Mouse (Mus musculus): Measurements from ENCODE around the gene Erv3. TPM values are rescaled to one million over a fixed set of nuclear protein-coding genes. Genes with fewer than 3 reads are reported as not detected.

Gene Erv3
- polyA plus RNA-seq, 1 experiment = not detected

DNA sequence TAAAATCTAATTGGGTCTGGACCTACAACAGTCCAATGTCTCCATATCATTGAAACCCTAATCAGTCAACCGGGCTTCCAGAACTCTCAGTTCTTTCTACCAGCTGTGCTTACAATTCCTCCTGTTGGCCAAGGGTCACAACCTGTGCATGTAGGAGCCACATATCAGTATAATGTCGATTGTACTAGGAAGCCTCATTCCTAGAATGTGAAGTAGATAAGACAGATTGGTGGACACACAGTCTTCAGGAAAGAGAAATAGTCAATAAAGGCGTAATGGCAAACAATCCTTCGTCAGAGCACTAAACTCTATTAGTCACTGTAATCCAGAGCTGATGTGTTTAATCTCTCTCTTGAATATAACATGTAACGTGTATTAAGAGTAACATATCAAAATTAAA is 9.4 kb upstream of the Erv3 start:
- TF ChIP-seq CTCF (IDR thresholded peaks at IDR 0.05; ENCODE audit: borderline replicate concordance, insufficient read depth, low read length) = no peak
- TF ChIP-seq POLR2A (IDR thresholded peaks at IDR 0.05; ENCODE audit: low read depth, low read length) = no peak
- no peak overlapping the region for H3K4me3 ChIP-seq (ENCODE audit: insufficient read depth, low read length)
- no peak overlapping the region for H3K27ac ChIP-seq (ENCODE audit: insufficient read depth, low read length)
- no peaks in the 10 kb centered on the region for H3K4me1 ChIP-seq (ENCODE audit: control insufficient read depth, insufficient read depth, low read length)

GRCm38 (mm10) chr2:131866676-131867075 is 7.1 kb upstream of the Erv3 start:
- H3K4me1 ChIP-seq (ENCODE audit: control insufficient read depth, insufficient read depth, low read length) = no peaks in the 10 kb centered on the region
- H3K27ac ChIP-seq (ENCODE audit: insufficient read depth, low read length) = no peak overlapping the region
- no peak overlapping the region for H3K4me3 ChIP-seq (ENCODE audit: insufficient read depth, low read length)
- TF ChIP-seq CTCF (IDR thresholded peaks at IDR 0.05; ENCODE audit: borderline replicate concordance, insufficient read depth, low read length) = no peak
- no peak for TF ChIP-seq POLR2A (IDR thresholded peaks at IDR 0.05; ENCODE audit: low read depth, low read length)

DNA sequence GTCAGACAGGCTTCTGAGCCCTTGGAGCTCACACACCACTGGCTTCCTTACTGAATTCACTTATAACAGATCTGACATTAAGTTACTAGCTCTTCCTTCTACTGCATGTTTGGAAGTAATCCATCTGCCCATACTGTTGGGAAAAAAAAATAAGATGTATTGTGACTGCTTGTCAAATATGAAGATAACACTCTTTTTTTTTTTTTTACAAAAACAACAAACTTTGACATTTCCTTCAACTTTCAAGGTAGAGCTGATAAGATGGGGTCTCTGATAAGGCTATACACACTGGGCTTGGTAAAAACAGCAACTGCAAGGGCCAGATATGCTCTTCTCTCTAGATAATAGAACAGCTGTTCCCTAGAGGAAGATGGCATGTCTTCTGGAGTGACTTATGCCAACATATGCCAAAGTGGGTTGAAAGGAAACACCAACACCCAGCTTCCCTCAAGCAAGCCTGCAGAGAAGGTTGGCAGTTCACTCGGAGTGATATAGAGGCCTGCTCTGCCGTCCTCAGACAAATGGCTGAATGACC is 4.8 kb upstream of the Erv3 start:
- H3K27ac ChIP-seq (ENCODE audit: insufficient read depth, low read length) = no peak overlapping the region
- no peak for TF ChIP-seq CTCF (IDR thresholded peaks at IDR 0.05; ENCODE audit: borderline replicate concordance, insufficient read depth, low read length)
- TF ChIP-seq POLR2A (IDR thresholded peaks at IDR 0.05; ENCODE audit: low read depth, low read length) = no peak
- no peak overlapping the region for H3K4me3 ChIP-seq (ENCODE audit: insufficient read depth, low read length)
- H3K4me1 ChIP-seq (ENCODE audit: control insufficient read depth, insufficient read depth, low read length) = no peaks in the 10 kb centered on the region

DNA sequence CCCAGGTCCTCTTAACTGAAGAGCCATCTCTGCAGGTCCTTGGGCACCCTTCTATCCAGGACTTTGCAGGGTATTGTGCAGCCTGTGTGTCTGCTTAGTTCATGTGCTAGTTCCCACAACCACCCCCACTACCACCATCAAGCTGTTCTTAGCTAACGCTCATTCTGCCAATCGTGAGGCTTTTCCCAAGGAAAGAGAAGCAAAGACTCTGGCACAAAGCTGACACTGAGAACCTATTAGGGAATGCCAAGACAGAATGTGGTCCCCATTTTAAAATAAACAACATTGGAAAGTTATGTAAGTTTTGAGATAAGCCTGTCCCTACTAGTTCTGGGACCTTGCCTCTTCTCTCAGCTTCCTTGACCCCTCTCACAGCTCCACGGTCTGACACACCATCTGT is 3.9 kb upstream of the Erv3 start:
- TF ChIP-seq POLR2A (IDR thresholded peaks at IDR 0.05; ENCODE audit: low read depth, low read length) (no peak), CTCF (IDR thresholded peaks at IDR 0.05; ENCODE audit: borderline replicate concordance, insufficient read depth, low read length) (no peak)
- H3K27ac ChIP-seq (ENCODE audit: insufficient read depth, low read length) = no peak overlapping the region
- no peaks in the 10 kb centered on the region for H3K4me1 ChIP-seq (ENCODE audit: control insufficient read depth, insufficient read depth, low read length)
- no peak overlapping the region for H3K4me3 ChIP-seq (ENCODE audit: insufficient read depth, low read length)

GRCm38 (mm10) chr2:131862617-131863275 is 3.2 kb upstream of the Erv3 start:
- Histone ChIP-seq H3K4me3 (ENCODE audit: insufficient read depth, low read length) (no peak overlapping the region), H3K27ac (ENCODE audit: insufficient read depth, low read length) (no peak overlapping the region), H3K4me1 (ENCODE audit: control insufficient read depth, insufficient read depth, low read length) (no peaks in the 10 kb centered on the region)
- TF ChIP-seq POLR2A (IDR thresholded peaks at IDR 0.05; ENCODE audit: low read depth, low read length) = no peak

DNA sequence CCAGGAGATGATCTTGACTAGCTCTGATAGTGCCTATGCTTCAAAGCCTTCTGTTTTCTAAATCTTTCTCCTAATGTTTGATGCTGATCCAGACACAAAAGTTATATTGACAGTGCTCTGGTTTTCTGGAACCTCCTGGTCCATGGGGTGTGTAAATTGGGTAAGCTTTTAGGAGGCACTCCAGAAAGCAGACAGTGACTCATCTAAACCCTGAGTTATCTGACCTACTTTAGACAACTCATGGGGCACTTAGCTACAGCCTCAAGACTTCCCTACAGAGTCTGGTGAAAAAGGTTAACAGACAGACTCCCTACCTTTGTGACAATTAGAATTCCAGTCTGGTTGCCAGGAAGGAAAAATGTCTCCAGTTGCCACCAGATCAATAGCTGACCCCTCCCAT is 1.7 kb downstream of the Erv3 start:
- Histone ChIP-seq H3K4me3 (ENCODE audit: insufficient read depth, low read length) (no peak overlapping the region), H3K27ac (ENCODE audit: insufficient read depth, low read length) (no peak overlapping the region), H3K4me1 (ENCODE audit: control insufficient read depth, insufficient read depth, low read length) (no peaks in the 10 kb centered on the region)
- TF ChIP-seq CTCF (IDR thresholded peaks at IDR 0.05; ENCODE audit: borderline replicate concordance, insufficient read depth, low read length) (no peak), POLR2A (IDR thresholded peaks at IDR 0.05; ENCODE audit: low read depth, low read length) (no peak)

DNA sequence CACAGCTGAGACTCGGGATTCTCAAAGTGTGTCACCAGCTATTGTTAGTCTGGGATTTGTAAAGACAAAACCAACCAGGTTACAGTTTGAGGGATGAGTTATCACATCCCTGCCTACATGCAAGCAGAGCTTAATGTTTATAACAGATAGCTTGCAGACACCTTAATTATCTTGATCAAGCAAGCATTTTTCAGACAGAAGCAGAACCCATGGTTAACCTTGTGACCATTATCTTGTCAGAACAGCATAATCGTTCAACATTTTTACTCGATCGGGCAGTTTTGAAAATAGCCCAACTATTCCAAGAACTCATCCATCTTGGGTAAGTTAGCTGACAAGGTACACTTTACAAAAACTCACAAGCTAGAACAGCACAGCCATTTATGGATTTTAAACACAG is 5.8 kb downstream of the Erv3 start:
- no peak overlapping the region for H3K27ac ChIP-seq (ENCODE audit: insufficient read depth, low read length)
- H3K4me3 ChIP-seq (ENCODE audit: insufficient read depth, low read length) = no peak overlapping the region
- TF ChIP-seq POLR2A (IDR thresholded peaks at IDR 0.05; ENCODE audit: low read depth, low read length) (no peak), CTCF (IDR thresholded peaks at IDR 0.05; ENCODE audit: borderline replicate concordance, insufficient read depth, low read length) (no peak)
- H3K4me1 ChIP-seq (ENCODE audit: control insufficient read depth, insufficient read depth, low read length) = no peaks in the 10 kb centered on the region

DNA sequence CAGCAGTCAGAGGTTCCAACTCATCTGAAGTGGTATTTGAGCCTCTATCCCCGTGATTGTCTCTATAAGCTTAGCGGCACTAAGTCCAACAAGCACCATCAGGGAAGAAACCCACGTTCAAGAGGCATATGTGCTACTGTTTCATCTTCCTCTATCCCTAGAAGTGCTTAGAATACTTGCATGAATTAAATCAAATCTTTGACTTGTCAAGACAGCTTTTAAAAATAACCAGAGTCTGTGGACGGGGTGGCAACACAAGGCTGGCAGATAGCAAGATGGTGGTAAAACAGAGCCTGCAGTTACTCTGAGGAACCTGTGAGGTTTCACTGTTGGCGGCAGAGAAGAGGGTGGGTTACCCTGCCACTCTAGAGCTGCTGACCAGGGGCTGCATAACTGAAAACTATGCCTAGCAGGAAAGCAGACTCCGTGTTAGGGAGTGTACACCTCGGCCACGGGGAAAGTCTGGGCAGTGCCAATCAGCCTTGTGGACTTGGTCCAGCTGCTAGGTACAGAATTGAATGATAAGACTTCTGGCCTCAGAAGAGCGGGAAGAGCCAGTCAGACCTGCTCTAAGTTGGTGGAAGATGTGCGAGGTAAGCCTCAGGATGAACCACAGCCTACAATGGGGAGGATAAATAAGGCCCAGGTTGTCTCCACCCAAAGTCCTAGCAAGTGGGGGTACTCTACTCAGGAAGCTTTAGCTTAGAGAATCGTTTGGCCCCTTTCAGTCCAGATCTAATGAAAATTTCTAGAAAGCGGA is 8.0 kb downstream of the Erv3 start:
- no peak overlapping the region for H3K4me3 ChIP-seq (ENCODE audit: insufficient read depth, low read length)
- no peaks in the 10 kb centered on the region for H3K4me1 ChIP-seq (ENCODE audit: control insufficient read depth, insufficient read depth, low read length)
- H3K27ac ChIP-seq (ENCODE audit: insufficient read depth, low read length) = no peak overlapping the region
- no peak for TF ChIP-seq POLR2A (IDR thresholded peaks at IDR 0.05; ENCODE audit: low read depth, low read length)
- no peak for TF ChIP-seq CTCF (IDR thresholded peaks at IDR 0.05; ENCODE audit: borderline replicate concordance, insufficient read depth, low read length)

GRCm38 (mm10) chr2:131850047-131850446 is 9.5 kb downstream of the Erv3 start:
- H3K4me1 ChIP-seq (ENCODE audit: control insufficient read depth, insufficient read depth, low read length) = no peaks in the 10 kb centered on the region
- no peak overlapping the region for H3K4me3 ChIP-seq (ENCODE audit: insufficient read depth, low read length)
- TF ChIP-seq POLR2A (IDR thresholded peaks at IDR 0.05; ENCODE audit: low read depth, low read length) (no peak), CTCF (IDR thresholded peaks at IDR 0.05; ENCODE audit: borderline replicate concordance, insufficient read depth, low read length) (no peak)
- H3K27ac ChIP-seq (ENCODE audit: insufficient read depth, low read length) = no peak overlapping the region

Data from embryonic fibroblast, embryonic 13.5 days (primary cell).